Mouse (Mus musculus) spleen, adult 2 months (tissue): ENCODE measurements around the gene Inpp4b. TPM values are rescaled to one million over a fixed set of nuclear protein-coding genes. Genes with fewer than 3 reads are reported as not detected.

ENCODE experiments used
- DNase-seq, 2 experiments: peaks; one replicate each; pipeline versions ENCODE4 v3.0.0 to v3.0.0-alpha.2; 2012 to 2021; ENCODE audit warnings: low spot score in 2 of 2, low read depth in 1 of 2
- H3K27ac ChIP-seq: fragments of 200-500 bp; 2 replicates; pipeline ENCODE4 v1.5.1; 2012; ENCODE audit warnings: low read length, inconsistent platforms; ENCODE audit not compliant: insufficient read depth
- H3K27me3 ChIP-seq: fragments of 200-500 bp; 2 replicates; pipeline ENCODE4 v1.6.1; 2012; ENCODE audit warnings: mild to moderate bottlenecking, moderate library complexity, low read length, inconsistent platforms; ENCODE audit not compliant: control insufficient read depth, insufficient read depth
- H3K36me3 ChIP-seq: fragments of 200-500 bp; 2 replicates; pipeline ENCODE4 v1.6.1; 2012; ENCODE audit warnings: mild to moderate bottlenecking, low read length, inconsistent platforms; ENCODE audit not compliant: control insufficient read depth, insufficient read depth
- H3K4me1 ChIP-seq: fragments of 200-500 bp; 2 replicates; pipeline ENCODE4 v1.6.1; 2011; ENCODE audit warnings: inconsistent platforms; ENCODE audit not compliant: control insufficient read depth, insufficient read depth, insufficient read length
- H3K4me3 ChIP-seq: fragments of 200-500 bp; 2 replicates; pipeline ENCODE4 v1.5.1; 2011; ENCODE audit warnings: mild to moderate bottlenecking, inconsistent platforms; ENCODE audit not compliant: insufficient read depth, insufficient read length; ENCODE audit errors: extremely low read depth
- CTCF ChIP-seq: fragments of 200-500 bp; IDR thresholded peaks from 2 replicates; pipeline ENCODE4 v1.5.1; 2011; ENCODE audit warnings: mild to moderate bottlenecking, inconsistent platforms; ENCODE audit not compliant: insufficient read depth, insufficient read length, insufficient replicate concordance; ENCODE audit errors: extremely low read depth
- POLR2A ChIP-seq: fragments of 200-500 bp; IDR thresholded peaks from 2 replicates; pipeline ENCODE4 v1.6.1; 2011; ENCODE audit warnings: low read depth, low read length, inconsistent platforms
- WGBS: fragments of 180-500 bp; shearing (Covaris S2); methylation state at CpG from one replicate; pipeline ENCODE4 v1.1.7; 2018; 5-methylcytosine and 5-hydroxymethylcytosine counted together
- polyA plus RNA-seq: library from polyadenylated mRNA; depleted of rRNA; stranded (reverse); fragments of >200 nt; gene quantifications from 2 replicates; pipeline ENCODE4 v1.2.3, GENCODE M21; 2012

Inpp4b gene
- polyA plus RNA-seq, 1 experiment: 5.1 TPM

DNA sequence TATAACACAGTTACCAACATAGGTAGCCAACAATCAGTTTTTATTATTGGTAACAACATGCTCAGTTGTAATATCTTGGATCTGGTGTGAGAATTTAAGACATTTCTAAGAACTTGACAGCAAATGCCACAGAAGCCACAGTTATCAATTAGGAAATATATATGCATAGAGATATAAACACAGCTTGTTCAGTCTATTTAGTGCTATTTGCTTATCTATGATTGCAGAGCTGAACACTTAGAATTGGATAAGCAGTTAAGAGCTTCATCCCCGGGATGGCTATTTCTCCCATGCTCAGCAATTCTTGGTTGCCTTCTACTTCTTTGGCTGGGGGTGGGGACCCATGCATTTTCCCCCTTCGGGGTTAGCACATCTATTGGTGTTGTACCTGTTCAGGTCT, 112.5 kb downstream of the Inpp4b start:
- Histone ChIP-seq H3K36me3 (no peaks in the 10 kb centered on the region), H3K4me1 (peaks cover 3% of the 10 kb centered on the region), H3K4me3 (no peak overlapping the region), H3K27me3 (no peaks in the 10 kb centered on the region), H3K27ac (no peak overlapping the region)
- no peak for DNase-seq
- TF ChIP-seq POLR2A (no peak), CTCF (no peak)
- 66% methylated on average over 2 of the region's 2 CpGs for WGBS

DNA sequence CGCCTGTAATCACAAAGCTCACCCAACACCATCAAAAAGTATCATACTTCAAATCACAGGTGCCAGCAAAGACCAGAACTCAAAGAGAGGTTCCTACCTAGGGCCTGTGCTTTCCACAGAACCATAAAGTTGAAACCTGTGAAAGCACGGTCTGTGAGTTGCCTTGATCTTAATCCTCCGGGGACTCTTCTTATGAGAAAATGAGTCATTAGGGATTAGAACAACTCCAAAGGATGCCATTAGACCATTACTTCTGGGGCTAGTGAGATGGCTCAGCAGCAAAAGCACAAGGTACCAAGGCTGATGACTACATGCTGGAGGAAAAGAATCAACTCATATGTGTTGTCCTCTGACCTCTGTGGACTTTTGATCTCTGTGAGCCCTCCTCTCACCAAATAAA, 121.4 kb downstream of the Inpp4b start:
- no peak for DNase-seq
- H3K27me3 ChIP-seq: no peaks in the 10 kb centered on the region
- no peaks in the 10 kb centered on the region for H3K36me3 ChIP-seq
- no peak for TF ChIP-seq CTCF
- no peak for TF ChIP-seq POLR2A
- 65% methylated on average over 3 of the region's 3 CpGs for WGBS
- no peak overlapping the region for H3K4me3 ChIP-seq
- H3K4me1 ChIP-seq: peaks cover 8% of the 10 kb centered on the region
- no peak overlapping the region for H3K27ac ChIP-seq

DNA sequence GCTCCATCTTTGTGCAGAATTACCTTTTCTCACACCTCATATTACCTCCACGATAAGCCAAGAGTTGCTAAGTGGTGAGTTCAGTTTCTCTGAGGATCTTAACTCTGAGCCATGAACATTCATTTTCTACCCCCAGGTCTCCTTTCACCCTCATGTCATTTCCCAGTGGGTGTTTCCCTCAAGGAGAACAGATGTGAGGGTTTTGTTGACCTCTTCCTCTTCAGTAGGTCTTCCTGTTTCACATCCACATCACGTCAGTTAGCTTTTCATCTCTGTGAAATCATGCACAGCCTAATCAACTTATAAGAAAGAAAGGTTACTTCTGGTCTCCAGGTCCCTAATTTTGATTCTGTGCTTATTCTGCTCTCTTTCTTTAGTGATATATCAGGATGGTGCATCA, 124.4 kb downstream of the Inpp4b start:
- 49% methylated on average over 2 of the region's 2 CpGs for WGBS
- H3K27me3 ChIP-seq: no peaks in the 10 kb centered on the region
- TF ChIP-seq POLR2A (no peak), CTCF (no peak)

DNA sequence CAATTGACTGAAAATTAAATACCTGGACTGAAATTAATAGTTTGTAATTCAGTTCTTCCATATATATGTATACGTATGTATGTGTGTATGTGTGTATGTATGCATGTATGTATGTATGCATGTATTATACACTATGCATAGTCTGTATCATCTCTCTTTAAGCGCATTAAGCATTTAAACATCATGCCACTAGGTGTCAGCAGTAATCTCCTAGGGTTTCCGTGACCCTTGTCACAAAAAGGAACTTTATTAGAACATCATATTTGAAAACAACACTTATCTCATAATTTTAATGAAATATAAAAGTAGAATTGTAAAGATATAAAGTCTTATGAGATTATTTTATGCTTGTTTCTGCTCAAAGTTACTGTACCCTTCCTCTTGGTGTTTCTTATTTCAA, 136.3 kb downstream of the Inpp4b start:
- DNase-seq: peak in 1 of 2 experiments; percentile 18
- 27% methylated on average over 3 of the region's 3 CpGs for WGBS
- H3K27ac ChIP-seq: no peak overlapping the region
- H3K4me1 ChIP-seq: no peaks in the 10 kb centered on the region; the same call in none of the 2 replicates
- no peak overlapping the region for H3K4me3 ChIP-seq
- no peaks in the 10 kb centered on the region for H3K36me3 ChIP-seq
- H3K27me3 ChIP-seq: no peaks in the 10 kb centered on the region
- TF ChIP-seq POLR2A: no peak
- TF ChIP-seq CTCF: no peak

More for the DNA sequence above, 124.4 kb downstream of the Inpp4b start:
- H3K27ac ChIP-seq: peak overlapping the region; percentile 73
- H3K36me3 ChIP-seq: no peaks in the 10 kb centered on the region
- no peak overlapping the region for H3K4me3 ChIP-seq
- DNase-seq: peak in 1 of 2 experiments; percentile 53
- peaks cover 8% of the 10 kb centered on the region for H3K4me1 ChIP-seq

DNA sequence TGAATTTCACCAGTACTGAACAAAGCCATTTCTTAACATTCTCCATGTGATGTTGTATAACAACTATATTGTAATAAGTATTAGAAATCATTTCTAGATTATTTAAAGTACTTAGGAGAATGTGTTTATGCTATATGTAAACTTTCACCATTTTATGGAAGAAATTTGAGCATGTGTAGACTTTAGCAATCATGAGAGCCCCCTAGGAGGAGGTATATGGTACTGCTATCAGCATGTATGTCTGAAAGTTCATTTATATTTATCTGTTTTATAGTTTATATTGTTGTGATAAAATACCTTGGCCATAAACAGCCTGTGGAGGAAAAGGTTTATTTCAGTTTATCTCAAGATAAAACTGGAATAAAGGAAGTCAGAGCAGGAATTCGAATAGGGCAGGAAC, 141.5 kb downstream of the Inpp4b start:
- Histone ChIP-seq H3K4me1 (no peaks in the 10 kb centered on the region; the same call in none of the 2 replicates), H3K36me3 (no peaks in the 10 kb centered on the region), H3K27me3 (no peaks in the 10 kb centered on the region), H3K4me3 (no peak overlapping the region), H3K27ac (no peak overlapping the region)
- WGBS: 89% methylated on average over 1 of the region's 1 CpGs
- DNase-seq: no peak
- TF ChIP-seq CTCF: no peak

DNA sequence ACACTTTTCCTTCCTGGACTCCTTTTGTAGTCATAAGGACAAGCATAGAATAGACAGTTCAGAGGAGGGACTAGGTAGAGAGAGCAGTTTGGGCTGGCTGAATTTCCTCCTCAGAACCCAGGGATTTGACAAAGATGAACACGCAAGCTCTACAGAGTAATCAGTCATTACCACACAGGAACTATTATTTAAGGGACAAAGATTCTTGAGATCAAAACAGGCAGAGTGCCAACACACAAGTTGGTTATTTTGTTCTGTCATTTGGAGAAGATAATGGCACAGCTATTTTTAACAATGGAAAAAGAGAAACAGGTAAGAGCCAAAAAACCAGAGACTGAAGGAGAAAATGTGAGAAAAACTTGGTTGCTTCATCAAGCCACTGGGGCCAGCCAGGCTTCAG, 143.3 kb downstream of the Inpp4b start:
- DNase-seq: no peak
- no peak for TF ChIP-seq POLR2A
- no peak for TF ChIP-seq CTCF
- 78% methylated on average over 1 of the region's 1 CpGs for WGBS
- Histone ChIP-seq H3K36me3 (no peaks in the 10 kb centered on the region), H3K27me3 (no peaks in the 10 kb centered on the region), H3K4me1 (peaks cover under 1% of the 10 kb centered on the region), H3K4me3 (no peak overlapping the region), H3K27ac (no peak overlapping the region)

DNA sequence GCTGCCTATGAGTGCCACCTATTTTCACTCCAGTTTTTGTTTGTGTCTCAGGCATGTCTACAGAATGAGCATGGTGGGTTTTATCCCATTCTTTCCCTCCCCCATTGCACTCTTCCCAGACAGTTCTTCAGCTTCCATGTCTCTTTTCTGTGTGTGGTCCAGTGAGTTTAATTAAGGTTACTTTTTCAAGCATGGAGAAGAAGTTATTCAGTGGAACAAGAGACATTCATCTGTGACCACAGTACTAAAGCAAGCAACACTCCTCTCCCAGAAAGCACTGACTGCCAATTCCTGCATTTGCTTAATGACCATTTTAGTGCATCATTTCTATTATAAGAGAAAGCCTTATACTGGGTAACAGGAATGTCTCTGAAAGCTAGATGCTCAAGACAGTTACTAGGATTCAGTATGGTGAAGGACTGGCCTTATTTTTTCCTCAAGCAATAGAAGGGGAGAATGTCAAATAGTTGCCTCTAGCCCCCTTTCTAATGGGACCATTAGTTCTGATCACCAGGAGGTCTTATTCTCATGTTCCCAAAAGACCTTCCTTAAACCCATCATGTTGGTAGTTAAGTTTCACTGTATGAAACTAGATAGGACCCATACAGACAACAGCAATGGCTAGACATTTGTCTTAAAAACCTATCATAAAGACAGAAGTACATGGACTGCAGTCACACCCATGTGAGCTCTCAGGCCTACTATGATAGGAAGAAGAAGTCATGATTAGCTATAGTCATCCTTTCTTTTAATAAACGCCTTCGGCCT, 147.7 kb downstream of the Inpp4b start:
- H3K4me1 ChIP-seq: peaks cover 9% of the 10 kb centered on the region
- DNase-seq: no peak
- no peak overlapping the region for H3K27ac ChIP-seq
- no peak overlapping the region for H3K4me3 ChIP-seq
- 94% methylated on average over 2 of the region's 2 CpGs for WGBS
- TF ChIP-seq CTCF: no peak
- TF ChIP-seq POLR2A: no peak
- H3K27me3 ChIP-seq: no peaks in the 10 kb centered on the region
- no peaks in the 10 kb centered on the region for H3K36me3 ChIP-seq
